Mouse (Mus musculus) neural tube, embryonic 12.5 days (tissue): ENCODE results near the gene Hs6st3. TPM values are rescaled to one million over a fixed set of nuclear protein-coding genes. Genes with fewer than 3 reads are reported as not detected.
A peak's percentile ranks its signal among the peaks of the same experiment; 100 is the strongest.

Source experiments
- ATAC-seq: fragments of 200-750 bp; cut with Nextera tagmentation; 2 replicates; pipeline ENCODE4 v1.8.0; 2017; ENCODE audit warnings: low read depth, mild to moderate bottlenecking, moderate TSS enrichment, moderate library complexity; ENCODE audit not compliant: low FRiP score
- H3K27ac ChIP-seq: fragments of 300-500 bp; sonication (generic); 2 replicates; pipeline ENCODE4 v1.5.1; 2016
- H3K27me3 ChIP-seq: fragments of 300-500 bp; sonication (generic); replicated peaks from 2 replicates; pipeline ENCODE4 v1.6.1; 2016; ENCODE audit warnings: mild to moderate bottlenecking
- H3K36me3 ChIP-seq: fragments of 300-500 bp; sonication (generic); 2 replicates; pipeline ENCODE4 v1.6.1; 2016; ENCODE audit warnings: mild to moderate bottlenecking
- H3K4me1 ChIP-seq: fragments of 300-500 bp; sonication (generic); 2 replicates; pipeline ENCODE4 v1.6.1; 2016
- H3K4me2 ChIP-seq: fragments of 300-500 bp; sonication (generic); replicated peaks from 2 replicates; pipeline ENCODE4 v1.6.1; 2016; ENCODE audit warnings: mild to moderate bottlenecking
- H3K4me3 ChIP-seq: fragments of 300-500 bp; sonication (generic); 2 replicates; pipeline ENCODE4 v1.5.1; 2016
- H3K9ac ChIP-seq: fragments of 300-500 bp; sonication (generic); 2 replicates; pipeline ENCODE4 v1.6.1; 2016; ENCODE audit warnings: mild to moderate bottlenecking
- H3K9me3 ChIP-seq: fragments of 300-500 bp; sonication (generic); 2 replicates; pipeline ENCODE4 v1.6.1; 2016; ENCODE audit warnings: mild to moderate bottlenecking
- WGBS: fragments of 180-500 bp; shearing (Covaris S2); methylation state at CpG from one replicate; pipeline ENCODE4 v1.1.7; 2016; 5-methylcytosine and 5-hydroxymethylcytosine counted together
- polyA plus RNA-seq: library from polyadenylated mRNA; unstranded; fragments of >200 nt; fragmentation: Nextera tagmentation; extraction: Ambion mirVana; gene quantifications from 2 replicates; pipeline ENCODE4 v1.2.1, GENCODE M21; 2016

The Hs6st3 gene
- polyA plus RNA-seq, 1 experiment from 2014 or later = 0.72 TPM

DNA sequence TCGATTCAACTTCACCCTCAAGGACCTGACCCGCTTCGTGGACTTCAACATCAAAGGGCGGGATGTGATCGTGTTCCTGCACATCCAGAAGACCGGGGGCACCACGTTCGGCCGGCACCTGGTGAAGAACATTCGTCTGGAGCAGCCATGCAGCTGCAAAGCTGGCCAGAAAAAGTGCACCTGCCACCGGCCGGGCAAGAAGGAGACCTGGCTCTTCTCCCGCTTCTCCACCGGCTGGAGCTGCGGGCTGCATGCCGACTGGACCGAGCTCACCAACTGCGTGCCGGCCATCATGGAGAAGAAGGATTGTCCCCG is 602 bp downstream of the Hs6st3 start:
- Histone ChIP-seq H3K4me1 (peaks cover 15% of the 10 kb centered on the region), H3K27me3 (peaks cover 57% of the 10 kb centered on the region), H3K4me3 (peak overlapping the region; percentile 65), H3K36me3 (no peaks in the 10 kb centered on the region), H3K9ac (peak overlapping the region; percentile 56; the same call in 1 of the 2 replicates), H3K4me2 (peak overlapping the region; percentile 99), H3K27ac (no peak overlapping the region), H3K9me3 (no peaks in the 10 kb centered on the region)
- WGBS = 1% methylated on average over 20 of the region's 20 CpGs
- ATAC-seq = 0 out of 2 replicates have a peak, but pooled peaks have one; percentile 5

DNA sequence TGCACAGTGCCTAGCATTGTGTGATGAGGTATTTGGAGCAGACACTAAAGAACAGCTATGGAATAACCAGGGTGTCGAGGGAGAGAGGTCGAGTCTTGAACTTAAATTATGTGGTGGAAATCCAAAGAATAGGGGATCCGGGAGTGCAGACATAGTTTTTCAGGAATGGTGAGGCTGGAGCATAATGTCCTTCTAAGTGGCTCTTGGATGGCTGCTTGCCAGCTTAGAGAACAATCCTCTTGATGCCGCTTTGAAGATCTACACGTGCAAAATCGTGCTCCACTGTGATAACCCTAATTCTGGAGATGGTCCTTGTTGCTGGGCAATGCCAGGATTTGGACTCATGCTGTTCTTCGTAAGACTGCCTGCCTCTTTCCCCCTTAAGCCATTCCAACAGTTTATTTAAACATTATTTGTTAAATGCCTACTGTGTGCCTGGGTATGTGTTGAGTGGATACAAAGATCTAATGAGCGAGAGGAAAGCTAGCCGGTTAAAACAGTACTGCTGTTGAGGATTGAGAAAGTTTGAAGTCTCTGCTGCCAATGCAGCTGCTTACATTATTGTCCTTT is 1.3 kb downstream of the Hs6st3 start:
- H3K9ac ChIP-seq = no peak overlapping the region
- no peak for ATAC-seq

DNA sequence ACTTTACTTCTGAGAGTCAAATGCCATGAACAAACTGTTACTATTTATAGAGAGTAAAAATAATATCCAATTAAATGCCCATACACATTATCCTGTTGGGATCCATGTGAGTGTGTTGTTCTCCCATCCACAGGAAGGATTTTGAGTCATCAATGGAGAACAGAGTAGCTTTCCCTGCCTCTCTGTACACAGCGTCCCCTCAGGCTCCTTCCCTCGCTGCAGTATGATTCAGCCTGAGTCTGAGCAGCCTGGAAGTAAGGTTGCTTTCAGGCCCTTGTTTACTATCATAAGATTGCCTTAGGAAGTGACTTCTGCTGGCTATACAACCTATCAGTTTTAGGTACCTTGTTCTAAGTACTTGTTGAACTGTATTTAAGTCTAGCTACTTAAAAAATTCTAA is 14.9 kb downstream of the Hs6st3 start:
- Histone ChIP-seq H3K4me2 (no peak overlapping the region), H3K9me3 (peaks cover 11% of the 10 kb centered on the region), H3K4me1 (no peaks in the 10 kb centered on the region), H3K9ac (no peak overlapping the region), H3K4me3 (no peak overlapping the region), H3K36me3 (no peaks in the 10 kb centered on the region), H3K27me3 (no peaks in the 10 kb centered on the region), H3K27ac (no peak overlapping the region)
- 75% methylated on average over 2 of the region's 2 CpGs for WGBS
- ATAC-seq = no peak

More for the DNA sequence above, 1.3 kb downstream of the Hs6st3 start:
- Histone ChIP-seq H3K4me1 (peaks cover 15% of the 10 kb centered on the region), H3K36me3 (no peaks in the 10 kb centered on the region), H3K4me2 (peak overlapping the region; percentile 99), H3K4me3 (peak overlapping the region; percentile 65), H3K27me3 (peaks cover 54% of the 10 kb centered on the region), H3K27ac (no peak overlapping the region), H3K9me3 (no peaks in the 10 kb centered on the region)
- WGBS = 40% methylated on average over 9 of the region's 9 CpGs

DNA sequence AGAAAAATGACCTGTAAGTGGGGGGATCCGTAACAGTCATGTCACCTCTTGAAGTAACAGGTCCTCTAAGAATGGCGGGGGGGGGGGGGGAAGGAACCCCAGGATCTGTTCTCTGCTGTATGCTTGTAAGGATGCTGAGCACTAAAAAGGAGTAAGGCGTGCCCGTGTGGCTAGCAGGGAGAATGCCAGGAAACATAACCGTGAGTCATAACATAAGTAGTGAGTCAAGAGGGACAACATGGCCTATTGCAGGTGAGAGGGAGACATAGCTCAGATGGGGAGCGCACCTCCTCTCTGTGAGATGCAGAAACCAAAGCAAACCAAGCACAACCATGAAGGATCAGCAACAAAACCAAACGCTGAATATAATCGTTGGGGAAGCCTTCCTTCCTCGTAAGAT is 55.8 kb downstream of the Hs6st3 start:
- Histone ChIP-seq H3K9ac (no peak overlapping the region), H3K4me1 (no peaks in the 10 kb centered on the region), H3K36me3 (no peaks in the 10 kb centered on the region), H3K9me3 (no peaks in the 10 kb centered on the region), H3K27me3 (no peaks in the 10 kb centered on the region), H3K4me3 (no peak overlapping the region), H3K4me2 (no peak overlapping the region), H3K27ac (no peak overlapping the region)
- no peak for ATAC-seq
- 90% methylated on average over 9 of the region's 9 CpGs for WGBS

DNA sequence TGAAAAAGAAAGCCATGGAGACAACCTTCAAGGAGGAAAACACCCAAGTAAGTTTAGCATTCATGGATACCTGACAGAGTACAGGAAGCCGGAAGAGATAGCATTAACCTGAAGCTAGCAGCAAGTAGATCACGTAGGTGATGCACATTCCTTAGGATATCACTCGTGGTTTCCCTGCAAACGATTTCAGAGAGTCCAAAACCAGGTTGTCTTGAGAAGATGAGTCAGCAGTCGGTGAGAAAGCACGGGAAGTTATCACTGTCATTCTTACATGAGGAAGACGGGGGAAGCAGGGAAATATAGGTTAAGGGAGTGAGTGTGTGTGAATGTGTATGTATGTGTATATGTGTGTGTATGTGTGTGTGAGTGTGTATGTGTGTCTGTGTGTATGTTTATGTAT is 65.4 kb downstream of the Hs6st3 start:
- no peak overlapping the region for H3K27ac ChIP-seq
- no peaks in the 10 kb centered on the region for H3K36me3 ChIP-seq
- no peaks in the 10 kb centered on the region for H3K9me3 ChIP-seq
- no peak overlapping the region for H3K4me3 ChIP-seq
- H3K9ac ChIP-seq = no peak overlapping the region
- no peaks in the 10 kb centered on the region for H3K4me1 ChIP-seq
- H3K4me2 ChIP-seq = no peak overlapping the region
- no peaks in the 10 kb centered on the region for H3K27me3 ChIP-seq
- no peak for ATAC-seq
- 89% methylated on average over 7 of the region's 7 CpGs for WGBS

DNA sequence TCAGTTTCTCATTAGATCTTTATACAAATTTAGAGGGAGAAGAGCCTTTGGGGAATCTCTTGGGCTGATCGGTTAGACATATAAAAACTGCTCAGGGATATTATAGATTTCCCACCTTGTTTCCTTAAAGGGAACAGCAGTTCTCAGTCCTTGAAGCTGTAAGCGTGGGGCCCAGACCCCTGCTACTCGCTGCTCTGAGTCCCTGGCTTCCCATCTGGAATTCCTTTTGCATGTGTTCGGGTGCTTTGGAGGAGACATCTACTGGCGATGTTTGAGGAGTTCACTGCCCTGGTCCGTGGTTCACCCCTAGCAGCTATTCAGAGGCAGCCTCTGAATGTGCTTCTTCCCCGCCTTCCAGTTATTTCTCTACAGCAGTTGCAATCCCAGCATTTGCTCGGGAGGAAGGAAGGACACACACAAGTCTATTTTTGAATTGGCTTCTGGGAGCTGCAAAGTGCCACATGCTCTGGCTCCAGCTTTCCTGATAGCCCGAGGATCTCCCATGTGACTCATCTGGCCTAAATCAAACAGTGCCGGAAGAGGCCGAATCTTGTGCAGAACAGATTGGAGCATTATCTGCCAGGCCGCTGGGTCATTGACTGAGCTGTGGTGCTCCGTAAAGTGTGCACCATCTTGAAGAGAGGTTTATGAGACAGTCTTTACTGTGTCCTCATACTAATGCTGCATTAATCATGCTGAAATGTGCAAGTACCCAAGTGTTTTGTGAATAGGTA is 77.6 kb downstream of the Hs6st3 start:
- WGBS = 68% methylated on average over 13 of the region's 13 CpGs

DNA sequence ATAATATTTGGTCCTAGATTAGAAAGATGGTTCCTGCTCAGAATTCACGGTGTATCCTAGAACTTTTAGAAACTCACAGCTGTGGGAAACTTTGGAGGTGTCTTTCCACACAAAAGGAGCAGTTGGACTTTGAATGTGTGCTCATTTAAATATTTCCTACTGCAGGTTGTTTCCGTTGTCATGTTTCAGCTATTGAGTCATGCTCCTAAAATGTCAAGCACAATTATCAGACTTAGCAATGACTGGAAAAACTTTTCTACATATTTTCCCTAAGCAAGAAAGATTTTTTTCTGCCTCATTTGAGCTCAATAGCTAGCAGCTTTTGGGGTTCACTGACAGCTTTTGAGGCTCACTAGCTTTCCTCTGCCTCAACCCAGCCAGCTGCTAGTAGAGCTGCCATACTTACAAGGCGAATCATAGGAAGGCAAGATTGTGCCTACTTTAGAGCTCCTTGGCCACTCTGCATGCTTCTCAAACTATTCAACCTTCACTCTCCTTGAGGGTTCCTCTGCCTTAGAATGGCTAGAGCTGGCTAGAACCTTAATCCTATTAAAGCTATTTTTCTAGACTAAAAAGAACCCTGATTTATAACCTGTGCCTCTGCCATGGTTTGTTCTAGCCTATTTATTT is 89.7 kb downstream of the Hs6st3 start:
- Histone ChIP-seq H3K9ac (no peak overlapping the region), H3K9me3 (no peaks in the 10 kb centered on the region), H3K4me1 (no peaks in the 10 kb centered on the region), H3K36me3 (no peaks in the 10 kb centered on the region), H3K4me3 (no peak overlapping the region), H3K27ac (no peak overlapping the region), H3K27me3 (no peaks in the 10 kb centered on the region), H3K4me2 (no peak overlapping the region)
- 90% methylated on average over 3 of the region's 3 CpGs for WGBS
- ATAC-seq = no peak

More for the DNA sequence above, 77.6 kb downstream of the Hs6st3 start:
- Histone ChIP-seq H3K27ac (no peak overlapping the region), H3K27me3 (no peaks in the 10 kb centered on the region), H3K4me2 (no peak overlapping the region), H3K9me3 (no peaks in the 10 kb centered on the region), H3K9ac (no peak overlapping the region), H3K4me1 (no peaks in the 10 kb centered on the region), H3K4me3 (no peak overlapping the region), H3K36me3 (no peaks in the 10 kb centered on the region)
- ATAC-seq = no peak

DNA sequence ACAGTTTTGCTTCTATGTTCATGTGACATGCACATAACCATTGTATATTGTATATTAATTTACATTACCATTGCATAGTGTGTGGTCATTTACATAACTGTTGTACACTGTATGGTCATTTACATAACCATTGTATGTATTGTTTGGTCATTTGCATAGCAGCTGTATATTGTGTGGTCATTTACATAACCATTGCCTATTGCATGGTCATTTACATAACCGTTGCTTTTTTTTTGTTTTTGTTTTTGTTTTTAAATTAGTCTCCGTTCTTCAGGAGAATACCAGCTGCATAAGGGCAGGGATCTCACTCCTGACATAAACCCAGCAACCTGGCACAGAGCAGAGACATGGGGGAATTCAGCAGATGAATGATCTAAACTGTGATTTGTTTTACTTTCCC is 95.5 kb downstream of the Hs6st3 start:
- Histone ChIP-seq H3K9ac (no peak overlapping the region), H3K4me3 (no peak overlapping the region), H3K9me3 (no peaks in the 10 kb centered on the region), H3K27me3 (no peaks in the 10 kb centered on the region), H3K4me2 (no peak overlapping the region), H3K4me1 (no peaks in the 10 kb centered on the region), H3K36me3 (no peaks in the 10 kb centered on the region), H3K27ac (no peak overlapping the region)
- 53% methylated on average over 2 of the region's 2 CpGs for WGBS
- peak; percentile 91 for ATAC-seq

DNA sequence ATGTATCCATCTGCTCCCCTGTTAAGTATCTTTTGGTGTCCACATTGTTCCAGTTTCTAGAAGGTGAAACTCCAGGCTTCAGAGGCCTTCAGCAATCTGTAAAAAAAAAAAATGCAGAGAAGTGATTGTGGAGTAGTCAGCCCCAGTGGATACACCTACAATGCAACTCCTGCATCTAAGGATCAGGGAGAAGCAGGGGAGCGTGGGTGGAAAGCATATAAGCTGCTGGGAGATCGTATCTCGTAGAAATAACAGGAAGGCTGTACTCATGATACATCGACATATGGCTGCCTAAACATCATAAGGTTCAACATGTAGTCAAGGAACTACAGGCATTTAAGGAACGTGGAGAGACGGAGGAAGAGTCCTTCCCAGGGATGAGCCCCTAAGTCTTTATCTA is 109.0 kb downstream of the Hs6st3 start:
- 95% methylated on average over 6 of the region's 6 CpGs for WGBS

DNA sequence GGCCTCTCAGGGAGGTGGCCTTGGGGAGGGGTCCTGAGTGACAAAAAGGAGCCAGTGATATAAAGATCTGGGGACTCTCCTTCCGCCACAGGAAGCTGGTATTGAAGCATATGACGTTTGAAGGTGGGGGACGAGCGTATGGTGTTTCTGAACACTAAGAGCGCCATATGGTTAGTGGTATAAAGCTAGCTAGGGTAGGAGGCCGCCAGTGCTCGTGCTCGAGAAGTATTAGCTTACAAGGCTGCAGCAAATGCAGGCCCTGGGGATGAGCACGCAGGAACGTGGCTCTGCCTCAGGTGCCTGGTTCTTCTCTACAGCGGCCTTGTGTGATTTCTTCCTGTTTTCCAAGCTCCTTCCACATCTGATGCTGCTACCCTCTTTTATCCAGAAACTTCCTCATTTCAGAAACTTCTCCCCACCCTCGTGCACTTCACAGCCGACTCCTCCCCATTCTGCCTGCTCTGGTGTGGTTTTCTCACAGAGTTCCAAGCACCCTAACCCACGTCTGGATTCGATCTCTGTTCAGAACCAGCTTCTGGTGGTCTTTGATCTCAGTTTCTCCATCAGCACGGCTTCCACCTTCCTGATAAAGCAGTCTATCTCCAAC is 110.0 kb downstream of the Hs6st3 start:
- H3K36me3 ChIP-seq = no peaks in the 10 kb centered on the region
- WGBS = 86% methylated on average over 16 of the region's 16 CpGs
- H3K4me3 ChIP-seq = no peak overlapping the region
- H3K9me3 ChIP-seq = no peaks in the 10 kb centered on the region
- no peaks in the 10 kb centered on the region for H3K4me1 ChIP-seq
- no peak overlapping the region for H3K27ac ChIP-seq
- no peaks in the 10 kb centered on the region for H3K27me3 ChIP-seq
- H3K4me2 ChIP-seq = no peak overlapping the region
- no peak overlapping the region for H3K9ac ChIP-seq
- ATAC-seq = no peak

More for the DNA sequence above, 109.0 kb downstream of the Hs6st3 start:
- Histone ChIP-seq H3K27ac (no peak overlapping the region), H3K36me3 (no peaks in the 10 kb centered on the region), H3K9me3 (no peaks in the 10 kb centered on the region), H3K9ac (no peak overlapping the region), H3K4me3 (no peak overlapping the region), H3K27me3 (no peaks in the 10 kb centered on the region), H3K4me2 (no peak overlapping the region), H3K4me1 (no peaks in the 10 kb centered on the region)
- no peak for ATAC-seq

DNA sequence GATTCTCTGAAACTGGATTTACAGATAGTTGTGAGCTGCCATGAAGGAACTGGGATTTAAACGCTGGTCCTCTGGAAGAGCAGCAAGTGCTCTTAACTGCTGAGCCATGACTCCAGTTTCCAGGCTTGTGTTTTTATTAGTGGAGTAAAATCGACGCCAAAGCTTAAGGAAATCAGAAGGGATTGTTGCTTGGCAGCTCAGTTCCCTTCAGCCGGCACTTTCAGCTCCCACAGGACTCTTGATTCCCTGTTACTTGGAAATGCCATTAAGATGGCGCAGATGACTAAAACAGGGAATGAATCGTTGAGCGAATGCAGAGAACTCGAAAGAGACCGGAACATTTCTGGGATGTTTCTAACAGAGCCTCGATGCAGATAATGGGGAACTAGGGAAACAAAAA is 112.2 kb downstream of the Hs6st3 start:
- Histone ChIP-seq H3K36me3 (no peaks in the 10 kb centered on the region), H3K4me3 (no peak overlapping the region), H3K27ac (no peak overlapping the region), H3K4me2 (no peak overlapping the region), H3K9ac (no peak overlapping the region), H3K4me1 (no peaks in the 10 kb centered on the region), H3K9me3 (no peaks in the 10 kb centered on the region), H3K27me3 (no peaks in the 10 kb centered on the region)
- WGBS = 75% methylated on average over 10 of the region's 10 CpGs
- ATAC-seq = no peak

DNA sequence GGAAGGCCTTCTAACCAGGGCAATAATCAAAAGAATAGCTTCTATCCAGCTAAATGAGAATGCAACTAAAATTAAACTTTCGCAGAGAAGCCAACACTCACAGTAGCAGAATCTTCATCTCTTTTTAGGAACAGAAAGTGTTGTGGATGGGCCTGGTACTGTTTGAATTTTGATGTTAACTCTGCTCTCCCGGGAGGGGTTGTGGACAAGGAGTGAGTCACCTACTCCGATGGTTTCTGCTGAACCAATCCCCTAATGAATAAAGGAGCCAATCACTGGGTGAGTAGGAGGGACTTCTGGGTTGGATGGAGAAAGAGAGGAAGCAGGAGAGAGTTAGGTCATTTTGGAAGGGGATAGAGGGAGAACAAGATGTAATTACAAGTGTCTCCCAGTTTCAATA is 117.3 kb downstream of the Hs6st3 start:
- Histone ChIP-seq H3K4me1 (no peaks in the 10 kb centered on the region), H3K36me3 (no peaks in the 10 kb centered on the region), H3K9me3 (no peaks in the 10 kb centered on the region), H3K27me3 (no peaks in the 10 kb centered on the region), H3K9ac (no peak overlapping the region), H3K4me3 (no peak overlapping the region), H3K4me2 (no peak overlapping the region), H3K27ac (no peak overlapping the region)
- no peak for ATAC-seq
- 78% methylated on average over 3 of the region's 3 CpGs for WGBS
